Mouse (Mus musculus) limb, embryonic 12.5 days (tissue): ENCODE measurements around the gene Hist1h2bh. TPM values are rescaled to one million over a fixed set of nuclear protein-coding genes. Genes with fewer than 3 reads are reported as not detected.
"Not testable (repeated sequence)": the region's sequence is repeated elsewhere in the genome, so short reads cannot be mapped to it uniquely, and the experiment has no call there.

Experiments
- ATAC-seq: fragments of 200-750 bp; cut with Nextera tagmentation; 2 replicates; pipeline ENCODE4 v1.8.0; 2017; ENCODE audit warnings: low read depth, moderate TSS enrichment; ENCODE audit not compliant: insufficient number of reproducible peaks, insufficient read depth, low FRiP score, low TSS enrichment
- H3K27ac ChIP-seq: fragments of 300-500 bp; sonication (generic); 2 replicates; pipeline ENCODE4 v1.5.1; 2016; ENCODE audit warnings: mild to moderate bottlenecking, moderate library complexity
- H3K27me3 ChIP-seq: fragments of 300-500 bp; sonication (generic); 2 replicates; pipeline ENCODE4 v1.6.1; 2016; ENCODE audit warnings: mild to moderate bottlenecking, moderate library complexity
- H3K36me3 ChIP-seq: fragments of 300-500 bp; sonication (generic); 2 replicates; pipeline ENCODE4 v1.6.1; 2016; ENCODE audit warnings: mild to moderate bottlenecking, moderate library complexity
- H3K4me1 ChIP-seq: fragments of 300-500 bp; sonication (generic); replicated peaks from 2 replicates; pipeline ENCODE4 v1.6.1; 2016
- H3K4me2 ChIP-seq: fragments of 300-500 bp; sonication (generic); 2 replicates; pipeline ENCODE4 v1.6.1; 2016; ENCODE audit warnings: mild to moderate bottlenecking, moderate library complexity
- H3K4me3 ChIP-seq: fragments of 300-500 bp; sonication (generic); replicated peaks from 2 replicates; pipeline ENCODE4 v1.5.1; 2016; ENCODE audit warnings: mild to moderate bottlenecking
- H3K9ac ChIP-seq: fragments of 300-500 bp; sonication (generic); replicated peaks from 2 replicates; pipeline ENCODE4 v1.6.1; 2016; ENCODE audit warnings: mild to moderate bottlenecking, moderate library complexity
- H3K9me3 ChIP-seq: fragments of 300-500 bp; sonication (generic); 2 replicates; pipeline ENCODE4 v1.6.1; 2016; ENCODE audit warnings: mild to moderate bottlenecking, moderate library complexity
- WGBS: fragments of 180-500 bp; shearing (Covaris S2); methylation state at CpG from one replicate; pipeline ENCODE4 v1.1.7; 2016; 5-methylcytosine and 5-hydroxymethylcytosine counted together
- polyA plus RNA-seq: library from polyadenylated mRNA; unstranded; fragments of >200 nt; fragmentation: Nextera tagmentation; extraction: Ambion mirVana; gene quantifications from 2 replicates; pipeline ENCODE4 v1.2.1, GENCODE M21; 2016

Gene Hist1h2bh
- polyA plus RNA-seq, 1 experiment from 2014 or later = 1.4 TPM

DNA sequence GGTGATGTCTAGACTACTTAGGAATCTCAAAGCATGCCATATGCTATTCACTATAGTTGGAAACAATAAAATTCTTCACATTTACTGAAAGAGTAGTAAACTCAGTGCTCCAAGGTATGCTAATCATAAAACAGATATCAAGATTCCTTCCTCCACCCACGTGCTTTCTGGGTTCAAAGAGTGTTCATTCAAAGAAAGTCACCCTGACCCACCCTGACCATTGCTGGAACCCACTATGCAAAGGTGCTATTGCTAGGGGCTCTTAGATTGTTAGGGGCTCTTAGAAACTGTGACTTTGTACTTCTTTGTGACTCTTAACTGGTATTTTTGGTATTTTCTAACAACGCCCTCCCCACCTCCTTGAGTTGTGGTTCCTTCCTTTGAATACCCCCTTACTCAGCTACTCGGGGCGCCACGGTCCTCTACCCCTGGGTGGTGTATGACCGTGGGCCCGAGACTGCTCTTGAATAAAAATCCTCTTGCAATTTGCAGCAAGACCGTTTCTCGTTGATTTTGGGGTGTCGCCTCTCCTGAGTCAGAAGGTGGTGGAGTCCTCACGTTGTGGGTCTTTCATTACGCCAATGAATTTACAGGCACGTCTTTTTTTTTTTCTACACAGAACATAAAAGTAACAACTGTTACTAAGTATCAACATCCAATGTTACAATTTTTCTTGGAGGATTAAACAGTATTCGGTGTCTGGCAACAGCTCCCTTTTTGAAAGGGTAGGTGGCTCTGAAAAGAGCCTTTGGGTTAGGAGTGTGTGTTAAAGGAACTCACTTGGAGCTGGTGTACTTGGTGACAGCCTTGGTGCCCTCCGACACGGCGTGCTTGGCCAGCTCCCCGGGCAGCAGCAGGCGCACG, 30.1 kb upstream of the Hist1h2bh start:
- H3K4me3 ChIP-seq = peak overlapping the region; percentile 47
- peaks cover 14% of the 10 kb centered on the region for H3K4me1 ChIP-seq
- peak overlapping the region; percentile 75 for H3K4me2 ChIP-seq
- H3K36me3 ChIP-seq, H3K9me3 ChIP-seq, H3K27me3 ChIP-seq, ATAC-seq: not testable (repeated sequence)
- peak overlapping the region; percentile 84 for H3K9ac ChIP-seq
- H3K27ac ChIP-seq = peak overlapping the region; percentile 97
- 8% methylated on average over 20 of the region's 20 CpGs for WGBS

GRCm38 (mm10) chr13:23572218-23573033, 29.2 kb upstream of the Hist1h2bh start:
- H3K27me3 ChIP-seq = no peaks in the 10 kb centered on the region
- 34% methylated on average over 2 of the region's 2 CpGs for WGBS
- peaks cover 14% of the 10 kb centered on the region for H3K4me1 ChIP-seq
- no peak for ATAC-seq
- no peaks in the 10 kb centered on the region for H3K36me3 ChIP-seq
- peak overlapping the region; percentile 97 for H3K27ac ChIP-seq
- H3K9me3 ChIP-seq = no peaks in the 10 kb centered on the region
- peak overlapping the region; percentile 47 for H3K4me3 ChIP-seq
- H3K4me2 ChIP-seq = peak overlapping the region; percentile 75
- H3K9ac ChIP-seq = peak overlapping the region; percentile 84

DNA sequence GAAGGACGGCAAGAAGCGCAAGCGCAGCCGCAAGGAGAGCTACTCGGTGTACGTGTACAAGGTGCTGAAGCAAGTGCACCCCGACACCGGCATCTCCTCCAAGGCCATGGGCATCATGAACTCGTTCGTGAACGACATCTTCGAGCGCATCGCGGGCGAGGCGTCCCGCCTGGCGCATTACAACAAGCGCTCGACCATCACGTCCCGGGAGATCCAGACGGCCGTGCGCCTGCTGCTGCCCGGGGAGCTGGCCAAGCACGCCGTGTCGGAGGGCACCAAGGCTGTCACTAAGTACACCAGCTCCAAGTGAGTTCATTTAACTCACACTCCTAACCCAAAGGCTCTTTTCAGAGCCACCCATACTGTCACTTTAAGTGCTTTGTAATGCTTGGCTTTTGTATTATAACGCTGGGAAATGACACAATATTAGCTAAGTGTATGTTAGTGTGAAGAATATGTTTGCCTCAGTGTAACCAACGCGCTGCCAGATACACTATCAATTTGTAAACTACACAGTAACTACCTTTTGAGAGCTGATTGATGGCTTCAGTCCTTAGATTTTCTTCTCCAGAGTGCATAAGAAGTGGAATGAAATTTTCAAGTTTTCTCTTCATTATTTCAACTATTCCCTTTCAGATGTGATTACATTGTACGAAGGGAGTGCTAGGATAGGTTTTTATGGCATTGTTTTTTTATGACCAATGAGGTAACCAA, 28.5 kb upstream of the Hist1h2bh start:
- H3K27me3 ChIP-seq, ATAC-seq, H3K9me3 ChIP-seq, H3K36me3 ChIP-seq: not testable (repeated sequence)
- Histone ChIP-seq H3K4me2 (peak overlapping the region; percentile 75), H3K27ac (peak overlapping the region; percentile 97), H3K4me1 (peaks cover 11% of the 10 kb centered on the region), H3K4me3 (peak overlapping the region; percentile 47), H3K9ac (peak overlapping the region; percentile 84)
- 0% methylated on average over 17 of the region's 34 CpGs for whole genome bisulfite sequencing

- Histone ChIP-seq H3K9me3 (no peaks in the 10 kb centered on the region), H3K27me3 (no peaks in the 10 kb centered on the region), H3K36me3 (no peaks in the 10 kb centered on the region), H3K9ac (peak within 1 kb of the TSS; percentile 84), H3K4me1 (peaks cover 5% of the 10 kb centered on the region; the same call in 1 of the 2 replicates), H3K4me2 (peak within 1 kb of the TSS; percentile 75), H3K4me3 (peak within 1 kb of the TSS; percentile 47), H3K27ac (peak within 1 kb of the TSS; percentile 97)
- ATAC-seq = peak; percentile 88
- WGBS = 0% methylated on average over 18 of the region's 18 CpGs
These were observed 27.9 kb upstream of the Hist1h2bh start, which contains the start of the genes Hist1h2ae and Hist1h2bg for GRCm38 (mm10) chr13:23571022-23571503. Gene Hist1h2ae (minus strand): TSS chr13:23571220. Gene Hist1h2bg (plus strand): TSS chr13:23571396.

DNA sequence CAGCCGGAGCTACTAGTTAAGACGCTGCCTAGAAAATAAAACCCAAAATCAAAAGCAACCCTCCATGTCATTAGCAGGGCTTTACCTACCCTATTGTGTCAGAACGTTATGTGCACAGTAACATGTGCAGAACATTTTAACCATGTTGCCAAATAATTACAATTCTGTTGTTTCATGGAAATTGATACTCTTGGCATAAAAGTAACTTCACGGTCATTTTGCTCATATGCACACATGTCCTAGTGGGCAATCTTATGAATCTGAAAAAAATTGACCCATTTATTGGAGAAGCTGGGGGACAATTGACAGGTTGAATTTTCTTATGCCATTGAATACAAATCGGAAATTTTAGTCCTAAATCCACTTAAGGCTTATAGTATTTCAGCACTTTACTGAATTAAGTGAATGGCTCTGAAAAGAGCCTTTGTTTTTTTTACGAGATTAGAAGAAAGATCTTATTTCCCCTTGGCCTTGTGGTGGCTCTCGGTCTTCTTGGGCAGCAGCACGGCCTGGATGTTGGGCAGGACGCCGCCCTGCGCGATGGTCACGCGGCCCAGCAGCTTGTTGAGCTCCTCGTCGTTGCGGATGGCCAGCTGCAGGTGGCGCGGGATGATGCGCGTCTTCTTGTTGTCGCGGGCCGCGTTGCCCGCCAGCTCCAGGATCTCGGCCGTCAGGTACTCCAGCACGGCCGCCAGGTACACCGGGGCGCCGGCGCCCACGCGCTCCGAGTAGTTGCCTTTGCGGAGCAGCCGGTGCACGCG, 27.2 kb upstream of the Hist1h2bh start:
- not testable (repeated sequence) for ATAC-seq, H3K4me1 ChIP-seq, H3K9me3 ChIP-seq, H3K36me3 ChIP-seq, H3K27me3 ChIP-seq
- under 1% methylated on average over 23 of the region's 41 CpGs for WGBS
- Histone ChIP-seq H3K27ac (peak overlapping the region; percentile 97), H3K4me2 (peak overlapping the region; percentile 75), H3K4me3 (peak overlapping the region; percentile 47), H3K9ac (peak overlapping the region; percentile 57)

DNA sequence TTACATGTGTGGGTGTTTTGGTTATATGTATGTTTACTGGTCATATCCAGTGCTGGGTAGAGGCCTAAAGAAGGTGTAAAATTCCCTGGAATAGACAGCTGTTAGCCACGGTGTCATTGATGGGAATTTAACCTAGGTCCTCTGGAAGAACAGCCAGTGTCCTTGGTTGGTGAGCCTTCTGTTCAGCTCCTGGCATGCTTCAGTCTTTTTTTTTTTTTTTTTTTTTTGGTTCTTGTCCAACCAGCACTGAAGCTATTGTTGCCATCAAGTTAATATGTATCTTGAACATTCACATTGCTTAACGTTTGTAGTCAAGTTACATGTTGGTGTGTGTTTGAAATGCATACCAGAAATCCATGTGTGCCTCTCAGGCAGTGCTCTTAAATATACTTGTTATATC, 21.3 kb upstream of the Hist1h2bh start:
- Histone ChIP-seq H3K4me3 (no peak overlapping the region), H3K27me3 (no peaks in the 10 kb centered on the region), H3K9ac (no peak overlapping the region), H3K4me2 (no peak overlapping the region), H3K4me1 (no peaks in the 10 kb centered on the region), H3K27ac (peak overlapping the region; percentile 98; the same call in 1 of the 2 replicates), H3K36me3 (no peaks in the 10 kb centered on the region), H3K9me3 (no peaks in the 10 kb centered on the region)
- WGBS = 94% methylated on average over 2 of the region's 2 CpGs
- no peak for ATAC-seq

DNA sequence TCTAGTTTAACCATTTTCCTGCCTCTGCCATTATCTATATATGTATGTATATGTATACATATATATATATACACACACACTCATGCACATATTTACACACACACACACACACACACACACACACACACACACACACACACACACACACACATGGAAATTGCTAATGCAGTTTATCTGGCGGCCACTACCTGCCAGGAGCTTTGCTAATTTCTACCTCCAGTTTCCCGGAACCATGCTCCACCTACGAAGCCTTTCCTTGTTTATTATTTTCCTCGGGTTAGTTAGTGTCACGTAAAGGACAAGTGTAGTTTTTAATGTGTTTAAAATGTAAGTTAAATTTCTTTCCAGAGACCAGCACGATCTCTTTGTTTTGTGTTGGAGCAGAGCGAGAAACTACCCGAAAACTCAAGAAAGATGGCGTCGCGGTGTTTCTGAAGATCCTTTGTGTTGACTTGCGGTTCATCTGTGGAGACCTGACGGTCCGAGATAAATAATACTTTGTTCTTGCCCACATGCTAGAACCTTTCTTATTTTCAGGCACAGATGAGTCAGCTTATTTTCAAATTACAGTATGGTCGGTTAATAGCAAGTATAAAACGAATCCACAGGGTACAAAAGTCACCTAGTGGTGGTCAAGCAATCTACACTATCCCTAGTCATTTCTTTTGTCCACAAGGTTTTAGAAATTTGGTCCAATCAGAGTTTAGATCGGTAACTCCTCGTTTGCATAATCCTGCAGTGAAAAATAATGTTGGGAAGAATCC, 19.7 kb upstream of the Hist1h2bh start:
- H3K27me3 ChIP-seq = no peaks in the 10 kb centered on the region
- WGBS = 6% methylated on average over 18 of the region's 18 CpGs
- peak overlapping the region; percentile 73 for H3K4me2 ChIP-seq
- no peaks in the 10 kb centered on the region for H3K4me1 ChIP-seq
- no peaks in the 10 kb centered on the region for H3K9me3 ChIP-seq
- H3K36me3 ChIP-seq = no peaks in the 10 kb centered on the region
- ATAC-seq = no peak; the same call in 1 of the 2 replicates
- peak overlapping the region; percentile 58 for H3K9ac ChIP-seq
- H3K27ac ChIP-seq = peak overlapping the region; percentile 98
- peak overlapping the region; percentile 43 for H3K4me3 ChIP-seq

GRCm38 (mm10) chr13:23561883-23562659, 18.9 kb upstream of the Hist1h2bh start, which contains the start of gene Hist1h3e:
Gene Hist1h3e (minus strand): TSS chr13:23562369.
- H3K4me1 ChIP-seq, H3K36me3 ChIP-seq, H3K27me3 ChIP-seq, H3K9me3 ChIP-seq: not testable (repeated sequence)
- H3K4me2 ChIP-seq = peak within 1 kb of the TSS; percentile 73
- peak; percentile 98 for ATAC-seq
- H3K9ac ChIP-seq = peak within 1 kb of the TSS; percentile 59
- H3K27ac ChIP-seq = peak within 1 kb of the TSS; percentile 98
- peak within 1 kb of the TSS; percentile 43 for H3K4me3 ChIP-seq
- under 1% methylated on average over 62 of the region's 67 CpGs for WGBS

DNA sequence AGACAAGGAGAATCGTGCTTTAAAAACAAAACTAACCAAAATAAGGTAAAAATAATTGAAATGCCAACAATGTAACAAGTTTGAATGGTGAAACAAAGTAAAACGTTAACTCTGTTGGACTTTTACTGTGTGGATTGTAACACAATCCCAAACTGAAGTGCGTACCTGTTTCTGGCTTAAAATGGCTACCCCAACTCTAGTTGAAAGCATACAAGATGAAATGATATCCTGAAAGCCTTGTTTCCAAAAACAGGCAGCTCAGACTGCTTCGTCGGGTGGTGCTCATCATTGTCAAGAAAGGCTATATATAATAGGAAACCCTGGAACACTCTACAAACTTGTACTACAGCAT, 18.3 kb upstream of the Hist1h2bh start:
- not testable (repeated sequence) for H3K27me3 ChIP-seq, H3K4me1 ChIP-seq, ATAC-seq, H3K9me3 ChIP-seq, H3K36me3 ChIP-seq
- WGBS = 0% methylated on average over 2 of the region's 5 CpGs
- Histone ChIP-seq H3K4me2 (peak overlapping the region; percentile 73), H3K9ac (peak overlapping the region; percentile 59), H3K27ac (peak overlapping the region; percentile 98), H3K4me3 (peak overlapping the region; percentile 43)
